Mouse (Mus musculus): ENCODE measurements around the gene Adcy2. TPM values are rescaled to one million over a fixed set of nuclear protein-coding genes. Genes with fewer than 3 reads are reported as not detected.
A peak's percentile ranks its signal among the peaks of the same experiment; 100 is the strongest.

Adcy2 gene
- polyA plus RNA-seq, 1 experiment from 2014 or later, result 1.4 TPM

DNA sequence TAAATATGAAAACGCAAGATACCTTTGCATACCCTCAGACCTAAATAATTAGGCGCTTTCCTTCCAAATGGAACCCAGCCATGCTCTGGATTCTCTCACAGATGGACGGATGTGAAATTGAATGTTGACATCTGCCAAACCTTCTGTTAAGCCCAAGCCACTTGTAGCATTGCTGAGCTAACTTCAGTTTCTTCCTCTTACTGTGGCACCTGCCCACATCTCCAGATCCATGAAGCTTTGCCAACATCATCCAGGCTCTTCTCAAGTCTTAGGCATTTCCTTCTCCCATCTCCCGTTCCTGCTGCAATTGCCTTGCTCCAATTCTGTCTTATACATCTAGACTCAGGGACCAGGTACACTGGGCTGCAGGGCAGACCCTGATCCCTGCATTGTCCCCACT is 6.8 kb upstream of the Adcy2 start:
- H3K27me3 ChIP-seq (ENCODE audit: control insufficient read depth, insufficient read depth, low read length), result no peaks in the 10 kb centered on the region
- no peaks in the 10 kb centered on the region for H3K4me1 ChIP-seq (ENCODE audit: control insufficient read depth, insufficient read depth, low read length)
- 82% methylated on average over 4 of the region's 4 CpGs for WGBS
- H3K9me3 ChIP-seq (ENCODE audit: control insufficient read depth, low read length), result no peaks in the 10 kb centered on the region
- H3K9ac ChIP-seq (ENCODE audit: low read length), result no peak overlapping the region
- no peaks in the 10 kb centered on the region for H3K36me3 ChIP-seq (ENCODE audit: control insufficient read depth, insufficient read depth, low read length)
- H3K27ac ChIP-seq (ENCODE audit: low read depth, low read length), result no peak overlapping the region
- no peak overlapping the region for H3K4me2 ChIP-seq
- ATAC-seq (ENCODE audit: low FRiP score) (no peak), DNase-seq (ENCODE audit: low spot score, missing footprints) (no peak)
- H3K4me3 ChIP-seq (ENCODE audit: low read depth, low read length), result no peak overlapping the region

DNA sequence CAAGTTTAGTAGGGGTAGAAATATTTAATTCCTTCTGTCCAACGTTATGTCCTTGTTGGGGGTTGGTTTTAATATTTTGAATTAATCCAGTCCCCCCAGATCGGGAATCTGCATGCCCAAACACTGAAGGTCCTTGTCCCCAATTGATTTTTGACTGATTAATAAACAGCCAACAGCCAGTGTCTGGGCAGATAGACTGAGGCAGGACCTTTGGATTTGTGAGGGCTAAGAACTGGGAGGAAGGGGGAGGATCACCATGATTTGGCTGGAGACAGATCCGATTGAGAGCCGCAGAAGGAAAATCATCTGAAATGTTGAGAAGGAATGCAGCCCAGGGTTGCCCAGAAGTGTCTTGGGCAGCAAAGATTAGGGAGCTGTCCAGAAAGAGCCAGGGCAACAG is 5.1 kb upstream of the Adcy2 start:
- 78% methylated on average over 4 of the region's 4 CpGs for WGBS
- Histone ChIP-seq H3K4me2 (no peak overlapping the region), H3K27ac (ENCODE audit: low read depth, low read length) (no peak overlapping the region), H3K4me3 (ENCODE audit: low read depth, low read length) (no peak overlapping the region), H3K9ac (ENCODE audit: low read length) (no peak overlapping the region), H3K36me3 (ENCODE audit: control insufficient read depth, insufficient read depth, low read length) (no peaks in the 10 kb centered on the region), H3K9me3 (ENCODE audit: control insufficient read depth, low read length) (no peaks in the 10 kb centered on the region), H3K27me3 (ENCODE audit: control insufficient read depth, insufficient read depth, low read length) (peaks cover 6% of the 10 kb centered on the region), H3K4me1 (ENCODE audit: control insufficient read depth, insufficient read depth, low read length) (no peaks in the 10 kb centered on the region)
- DNase-seq (ENCODE audit: low spot score, missing footprints), result no peak
- ATAC-seq (ENCODE audit: low FRiP score), result no peak

DNA sequence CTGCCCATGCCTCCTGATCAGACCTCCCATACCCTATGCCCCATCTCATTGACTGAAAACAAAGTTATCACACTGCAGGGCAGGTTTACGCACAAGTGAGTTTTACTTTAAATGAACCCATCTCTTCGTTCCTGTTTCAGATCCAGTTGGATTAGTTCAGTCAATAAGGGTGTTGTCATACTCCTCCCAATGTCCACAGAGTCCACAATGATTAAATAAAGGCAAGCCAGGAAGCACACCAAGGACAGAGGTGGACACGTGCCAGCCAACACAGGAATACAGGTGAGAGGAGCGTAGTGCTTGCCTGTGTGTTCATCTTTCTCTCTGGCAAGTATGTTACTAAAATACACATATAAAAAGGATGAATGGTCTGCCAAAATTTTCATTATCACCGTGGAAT is 3.3 kb upstream of the Adcy2 start:
- Histone ChIP-seq H3K27ac (ENCODE audit: low read depth, low read length) (no peak overlapping the region), H3K4me2 (no peak overlapping the region), H3K4me1 (ENCODE audit: control insufficient read depth, insufficient read depth, low read length) (peaks cover 4% of the 10 kb centered on the region; the same call in 1 of the 2 replicates), H3K4me3 (ENCODE audit: low read depth, low read length) (no peak overlapping the region), H3K9me3 (ENCODE audit: control insufficient read depth, low read length) (no peaks in the 10 kb centered on the region), H3K9ac (ENCODE audit: low read length) (no peak overlapping the region), H3K36me3 (ENCODE audit: control insufficient read depth, insufficient read depth, low read length) (no peaks in the 10 kb centered on the region), H3K27me3 (ENCODE audit: control insufficient read depth, insufficient read depth, low read length) (peaks cover 17% of the 10 kb centered on the region)
- WGBS, result 76% methylated on average over 5 of the region's 5 CpGs
- no peak for DNase-seq (ENCODE audit: low spot score, missing footprints)
- no peak for ATAC-seq (ENCODE audit: low FRiP score)

DNA sequence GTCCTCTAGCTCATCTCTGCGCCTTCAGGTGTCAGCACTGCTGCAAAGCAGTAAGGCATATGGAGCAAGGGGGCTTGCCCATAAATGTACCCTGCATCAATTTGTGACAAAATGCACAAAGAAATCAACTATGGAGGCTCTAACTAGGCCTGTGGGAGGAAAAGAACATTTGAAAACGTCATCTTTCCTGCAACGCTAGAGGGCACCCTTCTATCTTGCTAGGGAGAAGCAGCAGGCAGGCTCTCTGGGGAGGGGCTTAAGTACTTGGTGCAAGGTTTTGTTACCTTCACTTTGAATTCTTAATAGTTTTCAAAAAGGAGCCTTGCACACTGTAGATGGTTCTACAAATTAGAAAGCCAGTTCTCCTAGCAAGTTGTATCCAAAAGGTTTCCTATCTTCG is 2.8 kb upstream of the Adcy2 start:
- no peak for ATAC-seq (ENCODE audit: low FRiP score)
- peak; percentile 95 for DNase-seq (ENCODE audit: low spot score, missing footprints)
- H3K4me2 ChIP-seq, result no peak overlapping the region
- H3K36me3 ChIP-seq (ENCODE audit: control insufficient read depth, insufficient read depth, low read length), result no peaks in the 10 kb centered on the region
- H3K4me3 ChIP-seq (ENCODE audit: low read depth, low read length), result no peak overlapping the region
- peaks cover 4% of the 10 kb centered on the region; the same call in 1 of the 2 replicates for H3K4me1 ChIP-seq (ENCODE audit: control insufficient read depth, insufficient read depth, low read length)
- peaks cover 22% of the 10 kb centered on the region for H3K27me3 ChIP-seq (ENCODE audit: control insufficient read depth, insufficient read depth, low read length)
- no peak overlapping the region for H3K27ac ChIP-seq (ENCODE audit: low read depth, low read length)
- WGBS, result 20% methylated on average over 4 of the region's 4 CpGs
- no peak overlapping the region for H3K9ac ChIP-seq (ENCODE audit: low read length)
- no peaks in the 10 kb centered on the region for H3K9me3 ChIP-seq (ENCODE audit: control insufficient read depth, low read length)

DNA sequence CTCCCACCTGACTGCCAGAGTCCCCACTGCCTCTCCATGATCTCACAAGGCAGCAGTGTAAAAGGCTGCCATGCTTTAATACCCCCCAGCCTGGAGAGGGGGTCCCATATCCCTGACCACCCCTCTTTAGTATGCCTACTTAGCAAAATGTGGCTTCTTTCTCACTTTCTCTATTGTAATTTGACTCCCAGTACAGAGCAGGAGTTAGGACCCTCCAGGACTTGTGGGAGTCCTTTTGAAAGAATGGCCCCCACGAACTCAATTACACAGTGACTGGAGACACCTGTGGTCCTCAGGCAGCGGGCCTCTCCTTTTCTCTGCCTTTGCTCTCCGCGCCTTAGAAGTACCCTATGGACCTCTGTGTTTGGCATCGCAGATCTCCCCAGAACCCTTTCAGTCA is 485 bp upstream of the Adcy2 start:
- Histone ChIP-seq H3K27ac (ENCODE audit: low read depth, low read length) (no peak overlapping the region), H3K4me1 (ENCODE audit: control insufficient read depth, insufficient read depth, low read length) (peaks cover 4% of the 10 kb centered on the region; the same call in 1 of the 2 replicates), H3K9me3 (ENCODE audit: control insufficient read depth, low read length) (no peaks in the 10 kb centered on the region), H3K4me2 (peak overlapping the region; percentile 88), H3K4me3 (ENCODE audit: low read depth, low read length) (peak overlapping the region; percentile 60), H3K9ac (ENCODE audit: low read length) (peak overlapping the region; percentile 72; the same call in 1 of the 2 replicates), H3K36me3 (ENCODE audit: control insufficient read depth, insufficient read depth, low read length) (no peaks in the 10 kb centered on the region), H3K27me3 (ENCODE audit: control insufficient read depth, insufficient read depth, low read length) (peaks cover 22% of the 10 kb centered on the region)
- no peak for ATAC-seq (ENCODE audit: low FRiP score)
- no peak for DNase-seq (ENCODE audit: low spot score, missing footprints)
- whole genome bisulfite sequencing, result 43% methylated on average over 5 of the region's 5 CpGs

DNA sequence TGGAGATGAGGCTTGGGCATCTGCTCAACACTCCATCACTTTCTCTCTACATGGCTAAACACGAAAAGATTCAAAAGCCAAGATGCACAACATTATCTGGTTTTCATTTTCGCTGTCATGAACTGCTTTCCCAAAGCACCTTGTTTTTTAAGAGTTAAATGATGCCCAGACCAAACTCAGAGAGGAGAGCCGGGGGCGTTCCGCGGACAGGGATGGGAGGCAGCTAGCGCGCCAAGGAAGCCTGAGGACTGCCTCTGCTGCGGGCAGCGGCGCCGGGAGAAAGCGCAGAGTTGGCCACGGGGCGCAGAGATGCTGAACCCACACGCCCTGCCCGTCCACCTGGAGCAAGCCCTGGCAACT is 803 bp downstream of the Adcy2 start:
- peak overlapping the region; percentile 72 for H3K9ac ChIP-seq (ENCODE audit: low read length)
- H3K27me3 ChIP-seq (ENCODE audit: control insufficient read depth, insufficient read depth, low read length), result peaks cover 22% of the 10 kb centered on the region
- no peaks in the 10 kb centered on the region for H3K9me3 ChIP-seq (ENCODE audit: control insufficient read depth, low read length)
- ATAC-seq (ENCODE audit: low FRiP score) (no peak), DNase-seq (ENCODE audit: low spot score, missing footprints) (peak; percentile 93)
- no peaks in the 10 kb centered on the region for H3K36me3 ChIP-seq (ENCODE audit: control insufficient read depth, insufficient read depth, low read length)
- peaks cover 4% of the 10 kb centered on the region; the same call in 1 of the 2 replicates for H3K4me1 ChIP-seq (ENCODE audit: control insufficient read depth, insufficient read depth, low read length)
- H3K4me2 ChIP-seq, result peak overlapping the region; percentile 88
- no peak overlapping the region for H3K27ac ChIP-seq (ENCODE audit: low read depth, low read length)
- H3K4me3 ChIP-seq (ENCODE audit: low read depth, low read length), result peak overlapping the region; percentile 60
- 1% methylated on average over 17 of the region's 17 CpGs for whole genome bisulfite sequencing

DNA sequence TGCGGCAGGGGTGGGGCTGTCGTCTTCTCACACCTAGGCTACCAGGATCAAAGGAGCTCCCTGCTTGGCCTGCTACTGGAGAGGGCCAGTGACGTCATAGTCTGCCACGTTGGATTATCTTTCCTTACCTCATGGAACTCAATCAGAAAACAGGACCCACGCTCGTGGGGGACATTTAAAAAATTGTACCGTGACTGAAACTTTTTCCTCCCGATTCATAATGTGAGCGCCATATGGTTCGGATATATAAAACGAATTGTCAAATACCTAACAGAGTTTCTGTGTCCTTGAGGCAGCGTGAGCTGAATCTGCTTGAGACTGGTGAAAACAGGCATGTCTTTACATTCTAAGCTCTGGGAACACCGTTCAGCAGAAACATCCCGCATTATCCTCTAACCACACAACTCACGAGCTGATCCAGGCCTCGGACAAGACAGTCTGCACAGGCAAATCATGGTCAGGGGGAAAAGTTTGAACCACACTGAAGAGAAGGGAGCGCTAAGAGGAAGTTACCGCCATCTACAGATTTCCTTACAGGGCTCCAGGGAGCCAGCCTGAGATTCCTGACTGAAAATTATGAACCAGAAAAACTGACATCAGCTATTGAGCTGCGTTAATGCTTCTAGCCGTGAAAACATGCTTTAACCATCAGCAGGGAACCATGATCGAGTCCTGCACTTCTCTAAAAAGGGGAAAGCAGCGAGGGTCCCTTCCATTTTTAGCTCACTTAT is 1.4 kb downstream of the Adcy2 start:
- peaks cover 22% of the 10 kb centered on the region for H3K27me3 ChIP-seq (ENCODE audit: control insufficient read depth, insufficient read depth, low read length)
- 13% methylated on average over 22 of the region's 22 CpGs for WGBS
- no peaks in the 10 kb centered on the region for H3K9me3 ChIP-seq (ENCODE audit: control insufficient read depth, low read length)
- no peak for ATAC-seq (ENCODE audit: low FRiP score)
- H3K4me3 ChIP-seq (ENCODE audit: low read depth, low read length), result peak overlapping the region; percentile 60
- H3K4me1 ChIP-seq (ENCODE audit: control insufficient read depth, insufficient read depth, low read length), result peaks cover 4% of the 10 kb centered on the region; the same call in 1 of the 2 replicates
- peak; percentile 92 for DNase-seq (ENCODE audit: low spot score, missing footprints)
- H3K27ac ChIP-seq (ENCODE audit: low read depth, low read length), result no peak overlapping the region
- H3K9ac ChIP-seq (ENCODE audit: low read length), result no peak overlapping the region
- H3K36me3 ChIP-seq (ENCODE audit: control insufficient read depth, insufficient read depth, low read length), result no peaks in the 10 kb centered on the region
- H3K4me2 ChIP-seq, result peak overlapping the region; percentile 88

DNA sequence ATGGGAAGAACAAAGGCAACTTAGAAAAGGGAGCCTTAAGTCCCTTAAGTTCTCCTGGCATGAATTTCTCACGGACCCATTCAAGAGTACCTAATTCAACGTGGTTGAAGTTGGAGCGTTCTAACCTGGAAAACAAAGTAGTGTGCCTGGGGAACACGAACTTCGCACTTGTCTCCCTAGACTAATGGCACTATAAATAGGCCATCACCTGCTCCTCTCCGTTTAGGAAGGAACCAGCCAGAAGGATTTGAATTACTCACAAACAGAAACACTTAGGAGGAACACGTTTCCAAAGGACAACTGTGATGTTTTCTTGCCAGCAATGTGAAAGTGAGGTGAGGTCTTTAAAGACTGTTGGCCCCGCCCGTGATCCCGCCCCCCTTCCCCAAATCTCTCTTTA is 2.0 kb downstream of the Adcy2 start:
- H3K9me3 ChIP-seq (ENCODE audit: control insufficient read depth, low read length), result no peaks in the 10 kb centered on the region
- H3K9ac ChIP-seq (ENCODE audit: low read length), result no peak overlapping the region
- ATAC-seq (ENCODE audit: low FRiP score), result no peak
- WGBS, result 34% methylated on average over 10 of the region's 10 CpGs
- no peaks in the 10 kb centered on the region for H3K36me3 ChIP-seq (ENCODE audit: control insufficient read depth, insufficient read depth, low read length)
- peaks cover 22% of the 10 kb centered on the region for H3K27me3 ChIP-seq (ENCODE audit: control insufficient read depth, insufficient read depth, low read length)
- H3K4me1 ChIP-seq (ENCODE audit: control insufficient read depth, insufficient read depth, low read length), result peaks cover 4% of the 10 kb centered on the region; the same call in 1 of the 2 replicates
- peak overlapping the region; percentile 88; the same call in 1 of the 2 replicates for H3K4me2 ChIP-seq
- H3K27ac ChIP-seq (ENCODE audit: low read depth, low read length), result no peak overlapping the region
- H3K4me3 ChIP-seq (ENCODE audit: low read depth, low read length), result no peak overlapping the region
- no peak for DNase-seq (ENCODE audit: low spot score, missing footprints)

DNA sequence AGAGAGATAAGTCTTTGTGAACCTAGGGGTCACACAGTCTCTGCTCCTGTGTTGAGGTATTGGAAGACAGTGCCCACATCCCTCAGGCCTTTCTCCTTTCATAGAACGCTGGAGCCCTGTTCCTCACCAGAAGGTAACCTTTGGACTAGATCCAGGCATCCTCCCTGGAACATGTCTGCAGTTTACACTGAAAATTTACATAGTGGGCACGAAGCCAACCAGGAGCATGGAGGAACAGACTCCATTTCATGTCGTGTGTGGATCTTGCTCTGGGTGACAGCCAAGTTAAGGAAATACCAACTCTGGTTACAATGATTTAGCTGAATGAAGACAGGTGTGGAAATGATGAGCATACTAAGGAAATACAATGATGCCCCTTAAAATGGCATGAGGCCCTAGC is 2.7 kb downstream of the Adcy2 start:
- peaks cover 4% of the 10 kb centered on the region; the same call in 1 of the 2 replicates for H3K4me1 ChIP-seq (ENCODE audit: control insufficient read depth, insufficient read depth, low read length)
- H3K27ac ChIP-seq (ENCODE audit: low read depth, low read length), result no peak overlapping the region
- no peak for ATAC-seq (ENCODE audit: low FRiP score)
- no peaks in the 10 kb centered on the region for H3K36me3 ChIP-seq (ENCODE audit: control insufficient read depth, insufficient read depth, low read length)
- 84% methylated on average over 3 of the region's 3 CpGs for WGBS
- H3K4me3 ChIP-seq (ENCODE audit: low read depth, low read length), result no peak overlapping the region
- no peak for DNase-seq (ENCODE audit: low spot score, missing footprints)
- H3K27me3 ChIP-seq (ENCODE audit: control insufficient read depth, insufficient read depth, low read length), result peaks cover 22% of the 10 kb centered on the region
- H3K9me3 ChIP-seq (ENCODE audit: control insufficient read depth, low read length), result no peaks in the 10 kb centered on the region
- H3K4me2 ChIP-seq, result no peak overlapping the region
- no peak overlapping the region for H3K9ac ChIP-seq (ENCODE audit: low read length)
